Mouse (Mus musculus) spleen, adult 18-20 months (tissue): ENCODE measurements around the gene Itgb6.

Experiments
- DNase-seq, 2 experiments: peaks; one replicate each; pipeline ENCODE4 v3.0.0; 2022; ENCODE audit warnings: mixed read lengths in 2 of 2

Gene Itgb6

DNA sequence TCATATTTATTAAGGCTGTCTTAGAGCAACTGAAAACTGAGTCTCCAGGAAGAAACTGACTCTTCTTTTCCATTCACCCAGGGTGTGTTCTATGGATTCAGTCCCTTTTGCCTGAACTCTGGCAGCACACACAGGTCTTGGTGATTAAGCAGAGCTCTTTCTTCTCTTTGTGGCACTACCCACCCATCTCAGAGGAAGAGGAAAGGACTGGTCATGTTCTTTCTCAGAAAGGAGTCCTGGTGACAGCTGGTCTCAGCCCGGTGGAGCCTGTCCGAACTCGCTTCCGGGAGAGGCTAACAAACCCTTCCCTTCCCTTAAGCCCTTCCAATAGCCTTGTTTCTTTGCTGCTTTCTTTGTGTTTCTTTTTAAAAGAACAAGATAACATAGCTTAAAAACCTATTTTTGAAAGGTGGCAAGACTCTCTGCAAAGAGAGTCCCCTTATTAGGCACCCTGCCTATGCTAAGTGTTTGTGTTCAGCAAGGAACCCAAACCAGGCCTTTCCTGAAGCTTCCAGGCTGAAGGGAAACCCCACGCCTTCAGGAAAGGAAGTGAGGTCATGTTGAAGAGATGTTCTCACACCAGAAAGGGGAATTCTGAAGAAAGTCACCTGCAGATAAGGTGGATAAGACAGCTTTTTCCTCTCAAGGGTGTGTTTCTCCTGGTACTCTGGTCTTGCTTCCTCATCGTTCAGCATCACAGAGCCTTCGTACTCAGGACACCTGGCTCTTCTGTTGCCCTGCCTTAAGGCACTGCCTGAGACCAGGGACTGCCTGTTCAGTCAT lies 11.2 kb downstream of the Itgb6 start:
- DNase-seq, result no peak

GRCm38 (mm10) chr2:60710317-60710716 lies 12.1 kb downstream of the Itgb6 start:
- no peak for DNase-seq

DNA sequence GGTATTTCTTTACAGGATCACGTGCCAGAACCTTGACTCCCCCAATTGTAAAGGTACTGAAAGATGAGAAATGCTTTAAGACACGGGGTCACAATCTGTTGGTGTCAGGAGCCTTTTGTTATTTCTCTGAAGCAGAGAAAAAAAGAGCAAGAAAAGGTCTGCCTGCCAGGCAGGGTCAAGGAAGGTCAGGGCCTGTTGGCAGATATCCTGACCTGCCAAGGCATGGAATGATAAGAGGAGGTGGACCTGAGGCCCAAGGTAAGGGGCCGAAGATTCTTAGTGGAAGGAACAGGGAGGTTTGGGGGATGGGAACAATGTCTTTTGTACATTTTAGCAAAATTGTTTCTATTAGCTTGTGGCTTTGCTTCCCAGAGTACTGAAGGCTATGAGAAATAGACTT lies 13.8 kb downstream of the Itgb6 start:
- no peak for DNase-seq

- no peak for DNase-seq
Observed at GRCm38 (mm10) chr2:60706866-60707265, 15.6 kb downstream of the Itgb6 start.

DNA sequence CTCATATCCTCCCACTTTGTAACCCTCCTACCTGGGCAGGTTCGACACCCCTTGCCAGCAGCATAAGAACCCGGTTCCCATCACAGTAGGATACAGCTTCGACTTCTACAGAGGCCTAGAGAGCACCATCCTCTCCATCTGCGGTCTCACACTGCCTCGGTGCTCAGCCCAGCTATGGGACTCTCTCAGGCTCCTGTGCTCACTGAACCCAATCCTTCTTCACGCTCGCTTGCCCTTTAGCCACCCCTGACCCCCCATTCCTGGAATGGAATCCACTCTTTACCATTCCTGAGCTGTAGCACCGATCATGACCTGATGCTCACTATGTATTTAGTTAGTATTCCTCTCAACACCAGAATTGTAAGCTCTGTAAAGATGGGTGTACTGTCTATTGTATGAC lies 17.0 kb downstream of the Itgb6 start:
- DNase-seq, result no peak

DNA sequence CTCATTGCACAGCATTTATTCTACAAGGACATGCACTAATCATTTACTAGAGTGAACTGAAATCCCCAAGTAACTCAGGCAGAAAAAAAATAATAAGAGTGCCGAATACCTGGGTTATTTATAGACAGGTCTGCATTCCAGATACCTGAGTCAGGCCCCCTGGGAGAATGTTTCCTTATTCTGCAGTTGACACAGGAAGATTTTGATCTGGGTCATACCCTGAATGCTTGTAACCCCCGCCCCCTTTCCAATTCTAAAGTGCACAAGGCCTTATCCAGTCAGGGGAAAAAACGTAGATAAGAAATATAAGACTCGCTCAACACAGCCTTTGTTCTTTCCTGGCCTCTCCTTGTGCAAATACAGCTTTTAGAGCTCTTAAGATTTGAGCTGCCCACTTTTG lies 19.1 kb downstream of the Itgb6 start:
- DNase-seq, result no peak

DNA sequence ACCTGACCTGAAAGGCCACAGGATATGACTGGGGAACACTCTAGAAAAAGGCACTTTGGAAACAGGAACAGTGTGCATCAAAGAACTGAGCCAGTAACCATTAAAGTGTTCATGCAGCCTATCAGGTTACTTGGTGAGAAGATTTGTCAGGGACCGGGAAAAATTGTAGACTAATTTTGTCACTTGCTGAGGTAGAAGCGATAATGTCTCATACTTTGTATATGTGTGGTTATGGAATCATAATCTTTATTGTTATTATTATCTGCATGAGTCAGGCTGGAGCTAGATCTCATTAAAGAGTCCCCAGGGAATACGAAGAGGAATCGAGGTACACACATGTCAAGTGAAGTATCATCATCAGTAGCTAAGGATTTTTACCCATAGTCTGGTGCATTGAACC lies 21.5 kb downstream of the Itgb6 start:
- no peak for DNase-seq

GRCm38 (mm10) chr2:60700013-60700412 lies 22.4 kb downstream of the Itgb6 start:
- DNase-seq, result no peak

DNA sequence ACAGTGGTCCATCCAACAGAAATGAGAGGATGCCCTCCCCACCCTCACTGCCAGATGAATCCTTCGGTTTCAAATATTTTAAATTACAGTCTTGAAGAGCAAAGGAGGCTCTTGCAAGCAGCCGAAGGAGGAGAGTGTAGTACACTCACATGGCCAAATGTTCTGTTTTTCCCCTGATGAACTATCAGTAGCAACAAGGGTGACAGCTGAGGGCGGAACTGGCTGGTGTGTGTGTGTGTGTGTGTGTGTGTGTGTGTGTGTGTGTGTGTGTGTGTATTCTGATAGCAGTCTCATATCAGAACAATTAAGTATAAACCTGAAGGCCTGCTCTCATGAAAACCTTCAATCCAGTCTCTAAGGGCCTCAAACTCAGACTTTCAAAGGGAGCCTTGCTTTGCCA lies 22.9 kb downstream of the Itgb6 start:
- DNase-seq, result no peak

- no peak for DNase-seq
Observed at GRCm38 (mm10) chr2:60698155-60698554, 24.3 kb downstream of the Itgb6 start.

DNA sequence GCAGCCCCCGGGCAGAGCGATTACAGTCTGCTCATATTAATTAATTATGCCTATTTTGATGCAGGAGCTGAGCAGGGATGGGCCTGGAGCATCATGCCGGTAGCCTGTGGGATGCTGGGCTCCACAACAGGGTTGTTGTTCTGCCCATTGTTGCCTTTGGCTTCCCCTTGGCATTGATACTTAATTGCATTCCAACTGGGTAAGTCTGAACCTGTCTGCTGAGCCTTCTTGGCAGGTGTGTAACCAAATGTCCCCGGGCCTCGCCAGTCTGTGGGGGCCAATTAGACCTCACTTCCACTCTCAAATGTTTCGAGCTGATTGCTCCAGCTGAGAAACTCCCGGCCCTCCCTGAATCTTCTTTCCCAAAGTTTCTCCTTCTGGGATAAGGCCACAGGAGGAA lies 24.9 kb downstream of the Itgb6 start:
- DNase-seq, result no peak

DNA sequence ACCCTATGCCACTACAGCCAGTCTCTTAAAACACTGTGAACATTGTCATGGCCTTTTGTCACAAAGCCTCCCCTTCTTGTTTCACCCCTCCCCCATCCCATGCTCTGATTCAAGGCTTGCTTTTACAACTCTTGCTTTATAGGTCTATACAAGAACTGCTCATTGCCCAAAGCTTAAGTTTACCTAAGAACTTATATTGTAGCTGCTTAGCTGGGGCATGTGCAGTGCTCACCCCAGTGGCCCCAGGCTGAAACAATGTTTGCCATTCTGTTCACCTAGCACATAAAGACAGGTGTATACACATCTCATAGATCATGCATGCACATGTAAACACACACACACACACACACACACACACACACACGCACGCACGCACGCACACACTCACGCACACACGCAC lies 25.9 kb downstream of the Itgb6 start:
- no peak for DNase-seq

GRCm38 (mm10) chr2:60695706-60696105 lies 26.7 kb downstream of the Itgb6 start:
- DNase-seq, result no peak

- DNase-seq, result no peak
Observed at GRCm38 (mm10) chr2:60694563-60694962, 27.9 kb downstream of the Itgb6 start.

DNA sequence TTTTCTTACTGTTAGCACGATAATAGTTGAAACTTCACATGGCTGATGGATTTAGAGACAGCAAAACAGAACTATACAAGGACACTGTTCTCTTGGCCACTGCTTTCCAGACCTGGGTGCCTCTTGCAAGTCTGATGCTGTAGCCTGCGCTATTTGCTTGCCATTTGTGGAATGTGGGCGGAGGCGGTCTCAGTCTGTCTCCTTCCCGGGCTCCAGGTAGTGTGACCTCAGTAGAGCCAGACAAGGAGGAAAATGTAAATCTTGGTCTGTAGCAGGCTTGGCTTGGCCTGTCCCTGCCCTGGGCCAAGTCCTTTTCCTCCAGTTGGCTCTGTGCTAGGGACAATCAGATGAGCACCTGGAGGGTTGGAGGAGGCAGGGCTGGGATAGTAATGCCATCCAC lies 30.2 kb downstream of the Itgb6 start:
- DNase-seq, result no peak

GRCm38 (mm10) chr2:60690212-60690611 lies 32.2 kb downstream of the Itgb6 start:
- no peak for DNase-seq

DNA sequence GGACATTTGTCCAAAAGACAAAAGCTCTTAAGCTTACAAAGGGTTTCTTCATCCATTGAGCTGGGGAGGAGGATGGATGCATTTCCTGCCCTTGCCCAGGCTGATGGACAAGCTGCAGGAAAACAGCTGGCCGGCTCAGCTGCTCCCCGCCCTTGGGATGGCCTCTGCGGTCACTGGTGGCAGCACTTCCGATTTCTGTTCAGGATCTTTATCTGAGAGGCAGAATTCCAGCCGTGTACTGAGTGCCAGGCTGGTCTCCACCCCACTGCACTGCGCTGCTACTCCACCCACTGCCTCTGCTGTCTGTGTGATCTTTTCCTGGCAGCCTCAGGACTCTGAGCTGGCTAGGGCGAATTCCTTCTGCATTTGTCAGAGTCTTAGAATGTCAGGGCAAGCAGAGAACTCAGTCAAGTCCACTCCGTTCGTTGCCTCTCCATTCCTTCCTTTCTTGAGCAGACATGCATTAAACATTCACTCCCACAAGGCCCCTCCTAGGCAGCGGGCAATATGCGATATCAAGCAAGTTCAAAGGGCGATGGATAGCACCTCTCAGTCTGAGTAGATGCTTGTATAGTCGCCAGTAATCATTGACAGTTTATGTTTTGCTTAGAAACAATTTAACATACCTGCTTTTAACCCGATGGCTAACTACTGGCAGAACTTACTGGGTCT lies 33.4 kb downstream of the Itgb6 start:
- peak in 1 of 2 experiments; percentile 5 for DNase-seq

GRCm38 (mm10) chr2:60688150-60688549 lies 34.3 kb downstream of the Itgb6 start:
- no peak for DNase-seq

- no peak for DNase-seq
Observed at GRCm38 (mm10) chr2:60685973-60686372, 36.5 kb downstream of the Itgb6 start.

DNA sequence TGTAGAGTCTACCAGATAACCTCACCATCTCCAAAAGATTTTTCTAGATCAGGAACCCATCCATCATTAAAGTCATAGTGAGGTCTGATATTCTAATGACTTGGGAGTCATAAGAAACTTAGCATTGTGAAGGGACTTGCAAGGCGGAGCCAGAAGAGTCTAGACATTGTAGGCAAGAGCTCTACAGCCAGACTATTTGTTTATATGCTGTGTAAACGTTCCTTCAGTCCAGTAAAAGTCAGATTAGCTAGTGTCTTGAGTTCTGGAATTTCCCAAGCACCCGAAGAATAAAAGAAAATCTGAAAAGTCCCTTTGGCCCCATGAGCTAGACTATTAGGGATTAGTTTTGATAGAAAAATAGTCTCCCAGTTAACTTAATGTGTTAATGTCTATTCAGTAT lies 38.3 kb downstream of the Itgb6 start:
- DNase-seq, result no peak

- DNase-seq, result no peak
Observed at GRCm38 (mm10) chr2:60682554-60682953, 39.9 kb downstream of the Itgb6 start.

- no peak for DNase-seq
Observed at GRCm38 (mm10) chr2:60674413-60674812, 48.0 kb downstream of the Itgb6 start.

- no peak for DNase-seq
Observed at GRCm38 (mm10) chr2:60672973-60673954, 49.2 kb downstream of the Itgb6 start.
